ENCODE assay signal across 39 mouse cellular contexts in the genomic region with DNA sequence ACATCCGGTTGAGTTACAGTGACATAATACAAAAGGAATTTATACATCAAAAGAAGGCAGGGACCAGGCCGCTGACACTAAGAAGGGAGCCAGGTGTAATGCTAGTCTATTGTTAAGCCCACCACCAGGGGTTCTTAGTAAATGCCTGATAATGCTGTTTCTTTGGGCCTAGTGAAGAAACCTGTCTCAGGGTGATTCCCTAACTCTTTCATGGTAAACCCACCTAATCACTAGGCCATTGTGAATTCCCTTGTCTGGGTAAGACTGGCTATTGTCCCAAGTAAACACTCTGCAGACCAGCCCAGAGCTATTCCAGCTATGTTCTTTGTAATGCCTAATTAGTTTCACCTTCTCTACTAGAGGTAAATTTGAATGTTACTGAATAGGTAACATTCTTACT. TPM values are rescaled to one million over a fixed set of nuclear protein-coding genes. Genes with fewer than 3 reads are reported as not detected.
"Had no signal": no experiment of that assay in that cellular context is flagged by ENCODE, and none has a peak within 500 bp of the region (broad histone marks: within the 10 kb centered on the region; RNA-seq: fewer than 3 reads in every experiment).

No protein-coding gene starts in this region.

RNA-seq across cellular contexts. Expression of a gene that starts 13.9 kb away (rescaled TPM):
- total RNA-seq: left cerebral cortex, postnatal 10 days; left cerebral cortex, postnatal 14 days; left cerebral cortex, postnatal 25 days; left cerebral cortex, postnatal 36 days; left cerebral cortex, postnatal 4 days; liver, adult 2 months; megakaryocyte progenitor cell, adult 5-6 weeks; megakaryocyte, adult 5-6 weeks; megakaryocyte-erythroid progenitor cell, adult 5-6 weeks; midbrain, postnatal 0 days; monocyte, adult 5-6 weeks had no signal
- polyA plus RNA-seq: limb, embryonic 12.5 days; limb, embryonic 14.5 days; limb, embryonic 15.5 days; liver, adult 2 months; liver, embryonic 11.5 days; liver, embryonic 12.5 days; liver, embryonic 14.5 days; liver, embryonic 15.5 days; liver, embryonic 16.5 days; liver, postnatal 0 days; lung, adult 2 months; lung, embryonic 15.5 days; lung, embryonic 16.5 days; lung, postnatal 0 days; macrophage; midbrain, embryonic 11.5 days; myocyte; neural tube, embryonic 11.5 days had no signal

RNA-seq across cellular contexts. Expression of a gene that starts 30.2 kb away (rescaled TPM):
- total RNA-seq: left cerebral cortex, postnatal 10 days; left cerebral cortex, postnatal 14 days; left cerebral cortex, postnatal 25 days; left cerebral cortex, postnatal 36 days; left cerebral cortex, postnatal 4 days; liver, adult 2 months; megakaryocyte progenitor cell, adult 5-6 weeks; megakaryocyte, adult 5-6 weeks; megakaryocyte-erythroid progenitor cell, adult 5-6 weeks; midbrain, postnatal 0 days; monocyte, adult 5-6 weeks had no signal
- polyA plus RNA-seq: limb, embryonic 10.5 days; limb, embryonic 11.5 days; limb, embryonic 12.5 days; limb, embryonic 13.5 days; limb, embryonic 14.5 days; limb, embryonic 15.5 days; liver, adult 2 months; liver, embryonic 11.5 days; liver, embryonic 12.5 days; liver, embryonic 13.5 days; liver, embryonic 14.5 days; liver, embryonic 15.5 days; liver, embryonic 16.5 days; liver, postnatal 0 days; lung, adult 2 months; lung, embryonic 14.5 days; lung, embryonic 15.5 days; lung, embryonic 16.5 days; lung, postnatal 0 days; macrophage; midbrain, embryonic 10.5 days; midbrain, embryonic 11.5 days; midbrain, embryonic 12.5 days; midbrain, embryonic 13.5 days; midbrain, embryonic 15.5 days; midbrain, embryonic 16.5 days; midbrain, postnatal 0 days; myocyte; neural tube, embryonic 11.5 days; neural tube, embryonic 12.5 days had no signal
